Mouse (Mus musculus): ENCODE data around the gene Gm45140. TPM values are rescaled to one million over a fixed set of nuclear protein-coding genes. Genes with fewer than 3 reads are reported as not detected.
A peak's percentile ranks its signal among the peaks of the same experiment; 100 is the strongest.

The Gm45140 gene
- total and polyA plus RNA-seq, 3 experiments, result 9.9 to 26.2 TPM; not detected in 1

DNA sequence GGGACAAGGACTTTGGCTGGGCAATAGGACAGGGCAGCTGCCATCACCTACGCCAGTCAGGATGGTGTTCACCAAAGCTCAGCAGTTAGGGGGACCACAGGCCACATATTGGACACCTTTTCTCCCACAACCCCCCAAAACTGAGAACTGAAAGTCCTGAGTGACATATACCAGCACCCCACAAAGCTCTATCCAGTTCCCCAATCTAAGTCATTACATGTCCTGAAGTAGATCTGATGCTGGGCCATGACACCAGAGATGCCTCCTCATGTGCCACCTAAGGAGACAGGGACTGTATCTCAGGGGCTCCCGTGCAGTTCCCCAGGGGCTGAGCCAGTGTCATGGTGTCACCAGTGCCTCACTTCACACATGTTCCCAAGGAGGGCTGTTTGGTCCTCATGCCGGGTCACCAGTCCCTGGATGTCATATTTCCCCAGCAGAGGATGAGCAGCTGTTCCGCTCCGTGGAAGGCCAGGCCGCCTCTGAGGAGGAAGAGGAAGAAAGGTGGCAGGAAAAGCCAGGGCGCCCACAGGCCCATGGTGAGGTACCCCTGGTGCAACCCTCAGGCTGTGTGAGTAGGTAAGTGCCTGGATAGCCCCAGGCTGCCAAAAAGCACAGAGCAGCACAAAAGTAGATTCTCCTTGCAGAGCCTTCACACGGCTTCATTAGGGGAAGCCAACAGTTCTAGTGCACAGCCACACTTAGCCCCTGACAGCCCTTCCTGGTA, 85.2 kb downstream of the Gm45140 start:
- Histone ChIP-seq H3K36me3 (ENCODE audit: control insufficient read depth in 1 of 2, insufficient read depth in 2 of 2, low read length in 2 of 2) (peaks cover 0 to 20% of the 10 kb centered on the region in 2 experiments; a peak in 2 of 4 replicates), H3K4me1 (ENCODE audit: control insufficient read depth in 1 of 2, insufficient read depth in 2 of 2, low read length in 2 of 2) (peaks cover 8 to 31% of the 10 kb centered on the region in 2 experiments), H3K27me3 (ENCODE audit: control insufficient read depth in 1 of 2, insufficient read depth in 2 of 2, low read length in 2 of 2) (peaks cover 0 to 2% of the 10 kb centered on the region in 2 experiments; a peak in 3 of 4 replicates)

GRCm38 (mm10) chr6:87748531-87748930, 87.1 kb downstream of the Gm45140 start:
- H3K79me2 ChIP-seq (ENCODE audit: control insufficient read depth, insufficient read depth, low read length, poor library complexity), result no peaks in the 10 kb centered on the region
- H3K36me3 ChIP-seq (ENCODE audit: control insufficient read depth in 1 of 2, insufficient read depth in 2 of 2, low read length in 2 of 2), result peaks cover 0 to 37% of the 10 kb centered on the region in 2 experiments; a peak in 2 of 4 replicates
- H3K9me3 ChIP-seq (replicated peaks; ENCODE audit: insufficient read depth, low read length), result no peaks in the 10 kb centered on the region
- H3K27me3 ChIP-seq (ENCODE audit: control insufficient read depth in 1 of 2, insufficient read depth in 2 of 2, low read length in 2 of 2), result peaks cover 0 to 2% of the 10 kb centered on the region in 2 experiments; a peak in 3 of 4 replicates
- peak overlapping the region; percentile 9 to 21; a peak in 3 of 4 replicates for H3K4me3 ChIP-seq (ENCODE audit: control insufficient read depth in 1 of 2, insufficient read depth in 1 of 2, low read depth in 2 of 2, low read length in 2 of 2)
- H3K27ac ChIP-seq (ENCODE audit: control insufficient read depth, low read depth, low read length), result no peak overlapping the region
- peak; percentile 75 for DNase-seq (ENCODE audit: low read depth, low spot score)
- no peak overlapping the region for H3K9ac ChIP-seq (ENCODE audit: control insufficient read depth, low read depth, low read length, poor library complexity, severe bottlenecking)
- H3K4me1 ChIP-seq (ENCODE audit: control insufficient read depth in 1 of 2, insufficient read depth in 2 of 2, low read length in 2 of 2), result peaks cover 17 to 45% of the 10 kb centered on the region in 2 experiments
- TF ChIP-seq TCF12 (IDR thresholded peaks at IDR 0.05; ENCODE audit: low read depth, low read length) (0 out of 2 replicates have a peak, but pooled peaks have one; percentile 16), BHLHE40 (IDR thresholded peaks at IDR 0.05; ENCODE audit: borderline replicate concordance, low read depth, low read length) (no peak), GABPA (IDR thresholded peaks at IDR 0.05; ENCODE audit: low read depth, low read length) (no peak), MAFK (IDR thresholded peaks at IDR 0.05; ENCODE audit: borderline replicate concordance, low read depth, low read length) (no peak), ETS1 (IDR thresholded peaks at IDR 0.05; ENCODE audit: low read depth, low read length) (peak; percentile 86), SMC3 (IDR thresholded peaks at IDR 0.05; ENCODE audit: low read depth, low read length) (no peak), USF1 (IDR thresholded peaks at IDR 0.05; ENCODE audit: low read depth, low read length) (peak; percentile 89), ELF1 (IDR thresholded peaks at IDR 0.05; ENCODE audit: low read depth, low read length) (peak; percentile 57; the same call in 1 of the 2 replicates), CHD2 (IDR thresholded peaks at IDR 0.05; ENCODE audit: low read length) (no peak), ZKSCAN1 (IDR thresholded peaks at IDR 0.05; ENCODE audit: low read depth, low read length) (no peak), MEF2A (IDR thresholded peaks at IDR 0.05; ENCODE audit: extremely low read depth, insufficient replicate concordance, low read depth, low read length, poor library complexity, severe bottlenecking) (no peak), MYB (IDR thresholded peaks at IDR 0.05; ENCODE audit: low read depth, low read length) (no peak), USF2 (IDR thresholded peaks at IDR 0.05; ENCODE audit: borderline replicate concordance in 1 of 2, insufficient read depth in 1 of 2, low read depth in 1 of 2, low read length in 2 of 2) (0 out of 4 replicates have a peak, but pooled peaks of 1 of the 2 experiments have one; percentile 42), TAL1 (IDR thresholded peaks at IDR 0.05; ENCODE audit: low read length) (no peak), SIN3A (IDR thresholded peaks at IDR 0.05; ENCODE audit: low read length) (peak; percentile 37; the same call in 1 of the 2 replicates), ZNF384 (IDR thresholded peaks at IDR 0.05; ENCODE audit: low read depth, low read length) (peak; percentile 91), KAT2A (conservative IDR thresholded peaks at IDR 0.05; ENCODE audit: low read depth, low read length) (no peak), POLR2AphosphoS2 (IDR thresholded peaks at IDR 0.05; ENCODE audit: low read length) (no peak), NRF1 (IDR thresholded peaks at IDR 0.05; ENCODE audit: insufficient read depth, low read depth, low read length, poor library complexity, severe bottlenecking) (no peak), GATA1 (IDR thresholded peaks at IDR 0.05; ENCODE audit: low read depth, low read length) (peak; percentile 68; the same call in 1 of the 2 replicates), MXI1 (IDR thresholded peaks at IDR 0.05; ENCODE audit: low read depth, low read length) (no peak), ZC3H11A (IDR thresholded peaks at IDR 0.05; ENCODE audit: low read depth, low read length) (no peak), RAD21 (IDR thresholded peaks at IDR 0.05; ENCODE audit: low read depth, low read length) (no peak), CHD1 (IDR thresholded peaks at IDR 0.05; ENCODE audit: low read depth, low read length) (no peak), POLR2A (IDR thresholded peaks at IDR 0.05; ENCODE audit: control insufficient read depth in 1 of 2, insufficient read depth in 1 of 2, low read depth in 1 of 2, low read length in 2 of 2, poor library complexity in 1 of 2) (no peak; a peak in 1 of 4 replicates), MAX (IDR thresholded peaks at IDR 0.05; ENCODE audit: low read length) (no peak), MAZ (IDR thresholded peaks at IDR 0.05; ENCODE audit: low read depth, low read length) (no peak)

More for the DNA sequence above, 85.2 kb downstream of the Gm45140 start:
- no peaks in the 10 kb centered on the region for H3K9me3 ChIP-seq (replicated peaks; ENCODE audit: insufficient read depth, low read length)
- TF ChIP-seq MEF2A (IDR thresholded peaks at IDR 0.05; ENCODE audit: extremely low read depth, insufficient replicate concordance, low read depth, low read length, poor library complexity, severe bottlenecking) (no peak), CTCF (IDR thresholded peaks at IDR 0.05 in 2 of 3, conservative IDR thresholded peaks at IDR 0.05 in 1 of 3; ENCODE audit: control insufficient read depth in 1 of 3, insufficient read depth in 1 of 3, low read depth in 2 of 3, low read length in 3 of 3, poor library complexity in 1 of 3, severe bottlenecking in 1 of 3) (no peak), RAD21 (IDR thresholded peaks at IDR 0.05; ENCODE audit: low read depth, low read length) (no peak), E2F4 (IDR thresholded peaks at IDR 0.05; ENCODE audit: borderline replicate concordance, low read depth, low read length) (no peak), MAZ (IDR thresholded peaks at IDR 0.05; ENCODE audit: low read depth, low read length) (no peak), POLR2AphosphoS2 (IDR thresholded peaks at IDR 0.05; ENCODE audit: low read length) (no peak), SMC3 (IDR thresholded peaks at IDR 0.05; ENCODE audit: low read depth, low read length) (no peak)
- no peak for DNase-seq (ENCODE audit: low read depth, low spot score)
- no peak overlapping the region for H3K27ac ChIP-seq (ENCODE audit: control insufficient read depth, low read depth, low read length)
- H3K4me3 ChIP-seq (ENCODE audit: control insufficient read depth in 1 of 2, insufficient read depth in 1 of 2, low read depth in 2 of 2, low read length in 2 of 2), result no peak overlapping the region
- H3K9ac ChIP-seq (ENCODE audit: control insufficient read depth, low read depth, low read length, poor library complexity, severe bottlenecking), result no peak overlapping the region
- H3K79me2 ChIP-seq (ENCODE audit: control insufficient read depth, insufficient read depth, low read length, poor library complexity), result no peaks in the 10 kb centered on the region
